Mouse (Mus musculus) CD4-positive, CD25-positive, alpha-beta regulatory T cell, adult 9 weeks (primary cell): Measurements from ENCODE around the gene Ifngr1. TPM values are rescaled to one million over a fixed set of nuclear protein-coding genes. Genes with fewer than 3 reads are reported as not detected.

Source experiments
- polyA plus RNA-seq: library from polyadenylated mRNA; unstranded; fragments of 100-300 nt; shearing (Covaris generic); gene quantifications from one replicate; pipeline ENCODE4 v1.2.1, GENCODE M21; 2017

Gene Ifngr1
- 422 TPM for polyA plus RNA-seq

GRCm38 (mm10) chr10:19591641-19592441 is at the start of gene Ifngr1:
Gene Ifngr1 (plus strand): TSS chr10:19591949.

DNA sequence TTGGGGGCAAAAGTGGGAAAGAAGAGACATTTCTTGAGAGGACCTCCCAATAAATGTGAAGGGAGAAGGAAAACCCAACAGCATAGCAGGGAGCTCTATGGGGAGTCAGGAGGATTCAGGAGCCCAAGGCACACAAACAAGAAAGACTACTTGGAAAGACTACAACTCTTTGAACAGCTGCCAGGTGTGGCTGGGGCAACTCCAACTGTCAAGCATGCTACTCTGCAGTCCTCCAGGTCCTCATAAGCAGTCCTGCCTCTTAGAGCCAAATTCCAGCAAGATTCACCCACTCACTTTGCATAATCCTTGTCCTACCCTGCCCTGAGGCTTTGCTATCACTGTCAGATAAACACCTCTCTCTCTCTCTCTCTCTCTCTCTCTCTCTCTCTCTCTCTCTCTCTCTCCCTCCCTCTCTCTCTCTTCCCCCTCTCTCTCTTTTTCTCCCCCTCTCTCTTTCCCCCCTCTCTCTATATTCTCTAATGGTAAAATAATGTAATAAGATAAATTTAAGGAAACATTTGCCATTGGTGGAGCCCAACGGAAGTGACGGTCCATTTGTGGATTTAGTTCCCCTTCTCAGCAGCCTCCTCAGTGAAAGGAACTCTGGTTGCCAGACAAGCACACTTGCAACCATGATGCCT is 29.8 kb downstream of the Ifngr1 start, which contains the start of gene Il22ra2:
Gene Il22ra2 (plus strand): TSS at position 591 of the 641 bp plus-strand sequence.

Other genes with a start within 250 kb of the Ifngr1 start
- not detected for gene Olig3, start 235.4 kb upstream of the Ifngr1 start, polyA plus RNA-seq
- not detected for gene Il22ra2, start 30.0 kb downstream of the Ifngr1 start, polyA plus RNA-seq
- 0.17 TPM for gene Il20ra, start 120.6 kb downstream of the Ifngr1 start, polyA plus RNA-seq